Mouse (Mus musculus): ENCODE results near the gene Vmn1r18. TPM values are rescaled to one million over a fixed set of nuclear protein-coding genes. Genes with fewer than 3 reads are reported as not detected.
A peak's percentile ranks its signal among the peaks of the same experiment; 100 is the strongest.
"Not testable (repeated sequence)": the region's sequence is repeated elsewhere in the genome, so short reads cannot be mapped to it uniquely, and the experiment has no call there.

Vmn1r18 gene
- total RNA-seq (2021), result not detected
- long read RNA-seq, experiment 1, result 0 reads
- long read RNA-seq, experiment 2, result 0 reads

DNA sequence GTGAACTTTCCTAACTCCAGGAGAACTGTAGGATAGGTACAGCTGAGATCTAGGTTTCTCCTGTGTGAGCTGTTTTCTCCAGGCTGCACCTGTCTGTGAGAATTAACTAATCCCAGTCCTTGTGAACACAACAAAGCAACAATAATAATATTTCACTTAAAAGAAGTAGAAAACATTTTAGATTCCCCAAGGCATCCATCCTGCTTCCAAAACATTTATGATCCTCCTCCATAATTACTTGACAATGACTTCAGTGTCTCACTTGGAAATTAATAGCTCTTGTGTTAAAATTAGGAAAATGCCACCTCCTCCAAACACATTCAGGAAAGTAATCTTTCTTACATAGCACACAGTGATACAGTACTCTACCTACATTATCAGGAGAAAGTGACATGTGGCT is at the start of gene Vmn1r18:
Gene Vmn1r18 (minus strand): TSS at position 101 of the 400 bp plus-strand sequence.
- intact Hi-C loops (cut with DNase I), result no loop called here
- no peak for DNase-seq

- intact Hi-C loops (cut with DNase I), result loop anchor here (2.0 kb wide), 1 partner anchor 140 kb away; no protein-coding TSS in a partner anchor
- peak in 1 of 2 experiments; percentile 25 for DNase-seq
Observed at GRCm38 (mm10) chr6:57431196-57431595, 35.6 kb upstream of the Vmn1r18 start.

DNA sequence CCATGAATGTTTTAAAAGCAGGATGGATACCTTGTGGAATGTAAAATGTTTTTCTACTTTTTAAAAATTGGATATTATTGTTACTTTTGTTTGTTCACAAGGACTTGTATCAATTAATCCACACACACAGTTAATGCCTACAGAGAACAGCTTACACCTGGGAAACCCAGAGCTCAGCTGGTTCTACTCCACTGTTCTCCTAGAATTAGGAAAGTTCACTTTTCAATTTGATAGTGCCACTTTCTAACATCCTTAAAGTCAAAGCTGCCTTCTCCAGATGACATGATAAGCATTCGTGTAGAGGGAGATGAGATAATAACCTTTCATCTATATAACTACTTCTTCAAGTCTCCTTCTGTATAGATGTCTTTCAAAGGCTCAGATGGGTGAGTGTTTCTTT is 33.0 kb upstream of the Vmn1r18 start, which contains the start of gene Vmn1r20:
Gene Vmn1r20 (plus strand): TSS at position 301 of the 400 bp plus-strand sequence.
- intact Hi-C loops (cut with DNase I), result no loop called here
- DNase-seq, result no peak

DNA sequence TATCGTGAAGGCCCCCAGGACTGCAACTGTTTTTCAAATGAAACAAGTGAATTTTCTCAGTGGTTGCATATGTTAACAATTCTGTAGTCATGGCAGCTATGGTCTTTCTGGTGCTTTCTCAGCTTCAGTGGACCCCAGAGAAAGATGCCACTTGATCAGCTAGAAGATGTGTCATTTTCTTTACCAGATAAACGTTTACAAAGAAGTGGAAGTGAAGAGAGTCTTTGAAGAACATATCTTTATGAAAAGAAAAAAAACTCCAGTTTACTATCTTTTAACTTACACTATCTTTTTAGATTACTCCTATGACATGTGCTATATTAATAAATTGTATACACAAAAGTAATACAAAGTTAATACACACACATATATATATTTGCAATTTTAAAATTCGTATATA is 7.9 kb upstream of the Vmn1r18 start, which contains the start of gene Vmn1r19:
Gene Vmn1r19 (plus strand): TSS at position 301 of the 400 bp plus-strand sequence.
- DNase-seq; intact Hi-C loops (cut with DNase I): not testable (repeated sequence)

- intact Hi-C loops (cut with DNase I), result no loop called here
Observed at GRCm38 (mm10) chr6:57367496-57367895, 28.1 kb downstream of the Vmn1r18 start.

GRCm38 (mm10) chr6:57365866-57366265 is 29.7 kb downstream of the Vmn1r18 start:
- intact Hi-C loops (cut with DNase I), result not testable (repeated sequence)

More at GRCm38 (mm10) chr6:57367496-57367895, 28.1 kb downstream of the Vmn1r18 start:
- no peak for DNase-seq

DNA sequence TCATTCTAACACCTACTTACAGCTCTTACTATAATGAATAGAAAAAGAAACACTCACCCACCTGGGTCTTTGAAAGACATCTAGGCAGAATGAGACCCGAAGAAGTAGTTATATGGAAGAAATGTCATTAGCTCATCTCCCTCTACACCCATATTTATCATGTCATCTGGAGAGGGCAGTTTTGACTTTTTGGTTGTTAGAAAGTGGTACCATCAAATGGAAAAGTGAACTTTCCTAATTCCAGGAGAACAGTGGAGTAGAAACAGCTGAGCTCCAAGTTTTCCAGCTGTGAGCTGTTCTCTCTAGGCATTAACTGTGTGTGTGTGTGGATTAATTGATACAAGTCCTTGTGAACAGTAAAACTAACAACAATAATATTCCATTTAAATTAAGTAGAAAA is 32.0 kb downstream of the Vmn1r18 start, which contains the start of gene Vmn1r17:
Gene Vmn1r17 (minus strand): TSS at position 101 of the 400 bp plus-strand sequence.
- DNase-seq, result no peak
- intact Hi-C loops (cut with DNase I), result no loop called here

More at GRCm38 (mm10) chr6:57365866-57366265, 29.7 kb downstream of the Vmn1r18 start:
- not testable (repeated sequence) for DNase-seq

DNA sequence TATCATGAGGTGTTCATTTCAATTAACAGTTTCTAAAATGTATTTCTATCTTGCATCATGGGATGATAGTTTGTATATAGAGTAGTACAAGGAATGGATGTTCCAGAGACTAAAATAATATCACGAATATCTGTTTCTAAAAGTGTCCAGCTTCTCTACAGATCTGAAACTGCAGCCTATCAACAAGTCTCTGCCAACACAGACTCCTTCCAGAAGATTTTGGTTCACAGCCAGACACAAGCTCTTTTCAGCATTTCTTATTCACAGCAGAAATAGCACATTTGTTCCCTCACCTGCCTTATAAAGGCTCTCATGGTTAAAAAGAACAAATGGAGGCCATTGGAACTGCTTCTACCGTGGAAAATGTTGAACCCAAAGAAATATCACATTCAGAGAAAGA is 38.7 kb downstream of the Vmn1r18 start:
- DNase-seq, result no peak
- intact Hi-C loops (cut with DNase I), result no loop called here

GRCm38 (mm10) chr6:57329394-57329793 is 66.2 kb downstream of the Vmn1r18 start, which contains the start of gene Vmn1r16:
Vmn1r16 (minus strand) TSS chr6:57329494.
- intact Hi-C loops (cut with DNase I), result no loop called here
- DNase-seq, result no peak

Other genes starting within 250 kb of the Vmn1r18 start
- not detected for gene Vmn1r12, start 238.9 kb downstream of the Vmn1r18 start, total RNA-seq (2021)
- not detected for gene Vmn1r13, start 192.5 kb downstream of the Vmn1r18 start, total RNA-seq (2021)
- gene Vmn1r14, start 164.1 kb downstream of the Vmn1r18 start, total RNA-seq (2021), result not detected
- not detected for gene Vmn1r15, start 137.8 kb downstream of the Vmn1r18 start, total RNA-seq (2021)
- gene Vmn1r16, start 66.3 kb downstream of the Vmn1r18 start, total RNA-seq (2021), result not detected
- not detected for gene Vmn1r17, start 32.1 kb downstream of the Vmn1r18 start, total RNA-seq (2021)
- not detected for gene Vmn1r19, start 8.0 kb upstream of the Vmn1r18 start, total RNA-seq (2021)
- gene Vmn1r20, start 33.1 kb upstream of the Vmn1r18 start, total RNA-seq (2021), result not detected
- gene Ppm1k, start 139.7 kb upstream of the Vmn1r18 start, total RNA-seq (2021), result 10 to 100 TPM; 36.2 to 43.8 TPM
- gene Herc6, start 185.2 kb upstream of the Vmn1r18 start, total RNA-seq (2021), result 1 to 10 TPM; 2.4 TPM